Mouse (Mus musculus): Measurements from ENCODE around the gene Cxcl2.

Cxcl2 gene

GRCm38 (mm10) chr5:90894231-90894630 is 9.4 kb upstream of the Cxcl2 start:
- no peak for DNase-seq (ENCODE audit: low read depth, low spot score)

GRCm38 (mm10) chr5:90897429-90897828 is 6.2 kb upstream of the Cxcl2 start:
- no peak for DNase-seq (ENCODE audit: low read depth, low spot score)

GRCm38 (mm10) chr5:90899308-90899707 is 4.4 kb upstream of the Cxcl2 start:
- no peak for DNase-seq (ENCODE audit: low read depth, low spot score)

GRCm38 (mm10) chr5:90900147-90900546 is 3.5 kb upstream of the Cxcl2 start:
- DNase-seq (ENCODE audit: low read depth, low spot score), result no peak

GRCm38 (mm10) chr5:90900688-90901087 is 3.0 kb upstream of the Cxcl2 start:
- DNase-seq (ENCODE audit: low read depth, low spot score), result no peak

- DNase-seq (ENCODE audit: low read depth, low spot score), result peak; percentile 46
These were observed 1.1 kb upstream of the Cxcl2 start for GRCm38 (mm10) chr5:90902380-90903260.

- DNase-seq (ENCODE audit: low read depth, low spot score), result peak; percentile 65
These were observed 5.3 kb downstream of the Cxcl2 start for GRCm38 (mm10) chr5:90908983-90909382.

GRCm38 (mm10) chr5:90919495-90919894 is 15.8 kb downstream of the Cxcl2 start:
- no peak for DNase-seq (ENCODE audit: low read depth, low spot score)

GRCm38 (mm10) chr5:90922958-90923357 is 19.3 kb downstream of the Cxcl2 start:
- DNase-seq (ENCODE audit: low read depth, low spot score), result no peak

- no peak for DNase-seq (ENCODE audit: low read depth, low spot score)
These were observed 26.9 kb downstream of the Cxcl2 start for GRCm38 (mm10) chr5:90930546-90930945.

- DNase-seq (ENCODE audit: low read depth, low spot score), result peak; percentile 93
These were observed 27.5 kb downstream of the Cxcl2 start, which contains the start of gene Mthfd2l for GRCm38 (mm10) chr5:90930971-90931851. TSS of gene Mthfd2l (plus strand) at chr5:90931117.

GRCm38 (mm10) chr5:90931911-90932310 is 28.2 kb downstream of the Cxcl2 start:
- DNase-seq (ENCODE audit: low read depth, low spot score), result no peak

- DNase-seq (ENCODE audit: low read depth, low spot score), result no peak
These were observed 33.0 kb downstream of the Cxcl2 start for GRCm38 (mm10) chr5:90936706-90937105.

GRCm38 (mm10) chr5:90945453-90945852 is 41.8 kb downstream of the Cxcl2 start:
- DNase-seq (ENCODE audit: low read depth, low spot score), result no peak

- DNase-seq (ENCODE audit: low read depth, low spot score), result no peak
These were observed 45.8 kb downstream of the Cxcl2 start for GRCm38 (mm10) chr5:90949499-90949898.

GRCm38 (mm10) chr5:90951475-90951874 is 47.8 kb downstream of the Cxcl2 start:
- no peak for DNase-seq (ENCODE audit: low read depth, low spot score)

GRCm38 (mm10) chr5:90952731-90953481 is 49.2 kb downstream of the Cxcl2 start:
- no peak for DNase-seq (ENCODE audit: low read depth, low spot score)

Measured in forelimb bud, embryonic 11.5 days (tissue).